Mouse (Mus musculus) layer of hippocampus, adult 8-10 months (tissue): ENCODE data around the gene Cdkal1. TPM values are rescaled to one million over a fixed set of nuclear protein-coding genes. Genes with fewer than 3 reads are reported as not detected.

Source experiments
- total RNA-seq, 4 experiments: library from RNA; stranded (reverse); gene quantifications; 2 replicates each; pipeline ENCODE4 v1.2.4; 2022

The Cdkal1 gene
- total RNA-seq, 4 experiments from 2014 or later: 28.2 to 31.9 (median 29.1) TPM

Other genes with a start within 250 kb of the Cdkal1 start
- gene E2f3, start 130.4 kb upstream of the Cdkal1 start, total RNA-seq: 10 to 100 TPM; 24.1 to 27.6 (median 25.0) TPM